Mouse (Mus musculus) regulatory T cell (primary cell): ENCODE results near the gene Jmjd8.
"Not testable (repeated sequence)": the region's sequence is repeated elsewhere in the genome, so short reads cannot be mapped to it uniquely, and the experiment has no call there.

ENCODE experiments used
- in situ Hi-C: fragments of 300-600 bp; cut with MboI, MseI; formaldehyde crosslinking; loops from one replicate; pipeline ENCODE4 v1.15.1; 2025; ENCODE audit warnings: high pct_unique_total_duplicates

Jmjd8 gene

GRCm38 (mm10) chr17:25860229-25860628 lies 31.6 kb downstream of the Jmjd8 start:
- in situ Hi-C loops, result no loop called here

DNA sequence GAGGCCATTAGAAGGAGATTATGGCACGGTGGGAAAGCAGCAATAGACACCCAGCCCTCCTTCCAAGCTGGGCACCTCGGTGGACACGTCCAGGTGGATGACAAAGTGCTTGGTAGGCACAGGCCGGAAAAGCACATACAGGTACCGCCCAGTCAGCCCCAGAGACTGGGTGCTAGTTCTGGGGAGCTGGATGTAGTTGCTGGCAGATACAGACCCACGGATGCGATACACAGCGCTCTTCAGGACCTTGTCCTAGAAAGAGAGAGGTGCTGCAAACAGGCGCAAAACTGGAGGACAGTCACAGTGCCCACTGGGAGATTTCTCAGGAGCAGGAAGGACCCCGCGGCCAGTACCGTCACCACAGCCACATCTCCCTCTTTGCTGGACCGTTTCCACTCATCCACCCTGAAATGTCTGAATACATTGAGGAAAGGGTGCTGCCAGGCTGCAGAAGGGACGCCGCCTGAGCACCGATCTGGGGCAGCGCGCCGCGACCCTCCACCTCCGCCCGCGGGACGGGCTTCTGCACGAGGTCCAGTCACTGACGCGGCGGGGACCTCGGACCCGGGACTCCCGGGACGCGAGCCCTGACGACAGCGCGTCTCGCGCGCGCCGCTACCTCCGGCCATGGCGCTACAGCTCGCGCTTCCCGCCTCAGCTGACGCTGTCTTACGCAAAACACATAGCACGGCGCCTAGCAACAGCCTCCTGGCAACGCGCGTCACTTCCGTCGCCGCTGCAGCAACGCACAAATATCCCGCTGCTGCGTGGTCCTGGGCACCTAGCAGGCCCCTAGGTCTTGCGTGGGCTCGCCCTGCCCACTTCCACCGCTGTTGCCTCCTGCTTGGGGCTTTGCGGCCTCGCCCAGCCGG lies 32.4 kb downstream of the Jmjd8 start, which contains the start of gene Wdr90:
TSS of gene Wdr90 (minus strand) at position 670 of the 872 bp plus-strand sequence.
- in situ Hi-C loops, result no loop called here

DNA sequence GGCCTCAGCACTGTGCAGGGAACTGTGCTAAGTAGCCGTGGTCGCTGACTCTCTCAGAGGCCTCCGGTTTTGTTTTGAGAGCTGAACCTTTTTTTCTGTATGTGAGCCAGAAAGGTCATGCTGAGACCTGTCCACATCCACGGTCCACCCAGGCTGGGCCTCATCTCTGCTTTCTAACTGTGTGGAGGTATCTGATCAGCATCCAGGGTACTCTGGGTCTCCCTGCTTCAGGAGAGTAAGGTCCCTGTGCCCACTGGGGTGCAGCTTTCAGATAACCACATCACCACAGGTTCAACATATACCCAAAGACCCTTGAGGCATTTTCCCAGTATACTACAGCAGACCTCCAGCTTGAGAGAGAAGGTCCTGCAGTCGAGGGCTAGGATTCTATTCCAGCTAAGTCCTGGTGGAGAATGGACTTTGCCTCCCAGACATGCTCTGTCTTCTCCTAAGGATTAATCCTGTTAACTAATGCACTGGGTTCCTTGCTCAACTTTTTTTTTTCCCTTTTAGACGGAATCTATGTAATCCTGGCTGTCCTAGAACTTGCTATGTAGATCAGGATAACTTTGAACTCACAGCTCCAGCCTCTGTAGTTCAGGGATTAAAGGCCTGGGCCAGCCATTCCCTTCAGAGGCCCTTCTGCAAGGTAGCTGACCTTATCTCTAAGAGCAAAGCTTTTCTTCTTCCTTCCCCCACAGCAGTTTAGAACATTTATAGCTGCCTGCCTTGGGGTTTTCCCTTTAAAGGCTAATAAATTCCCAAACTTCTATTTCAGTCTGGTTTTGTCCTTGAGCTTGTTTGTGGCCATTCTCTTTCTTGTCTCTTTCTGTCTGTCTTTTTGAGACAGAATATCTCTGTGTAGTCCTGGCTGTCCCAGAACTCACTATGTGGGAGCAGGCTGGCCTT lies 33.3 kb downstream of the Jmjd8 start:
- in situ Hi-C loops, result no loop called here

- in situ Hi-C loops, result no loop called here
Measured at GRCm38 (mm10) chr17:25863681-25864080, 35.0 kb downstream of the Jmjd8 start.

GRCm38 (mm10) chr17:25864311-25864710 lies 35.6 kb downstream of the Jmjd8 start:
- in situ Hi-C loops, result no loop called here

GRCm38 (mm10) chr17:25865288-25865687 lies 36.6 kb downstream of the Jmjd8 start:
- in situ Hi-C loops, result no loop called here

GRCm38 (mm10) chr17:25866172-25866571 lies 37.5 kb downstream of the Jmjd8 start:
- in situ Hi-C loops, result no loop called here

GRCm38 (mm10) chr17:25867509-25867835 lies 38.8 kb downstream of the Jmjd8 start:
- in situ Hi-C loops, result no loop called here

- in situ Hi-C loops, result no loop called here
Measured at GRCm38 (mm10) chr17:25867836-25868600, 39.4 kb downstream of the Jmjd8 start.

GRCm38 (mm10) chr17:25868601-25869191 lies 40.0 kb downstream of the Jmjd8 start, which contains the start of gene Mcrip2:
Gene Mcrip2 (minus strand): TSS chr17:25868764.
- in situ Hi-C loops, result no loop called here

GRCm38 (mm10) chr17:25869498-25869897 lies 40.8 kb downstream of the Jmjd8 start:
- in situ Hi-C loops, result no loop called here

DNA sequence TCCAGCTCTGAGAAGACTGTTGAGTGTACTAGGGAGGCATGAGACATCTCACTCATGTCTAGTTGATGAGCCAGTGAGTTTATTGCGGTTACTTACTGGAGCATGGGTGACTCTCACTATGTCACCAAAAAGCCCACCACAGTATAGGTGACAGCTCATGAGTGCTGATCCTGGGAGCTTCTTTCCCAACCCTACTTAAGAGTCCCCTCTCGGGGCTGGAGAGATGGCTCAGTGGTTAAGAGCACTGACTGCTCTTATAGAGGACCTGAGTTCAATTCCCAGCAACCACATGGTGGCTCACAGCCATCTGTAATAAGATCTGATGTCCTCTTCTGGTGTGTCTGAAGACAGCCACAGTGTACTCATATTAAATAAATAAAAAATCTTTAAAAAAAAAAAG lies 41.3 kb downstream of the Jmjd8 start:
- in situ Hi-C loops, result no loop called here

DNA sequence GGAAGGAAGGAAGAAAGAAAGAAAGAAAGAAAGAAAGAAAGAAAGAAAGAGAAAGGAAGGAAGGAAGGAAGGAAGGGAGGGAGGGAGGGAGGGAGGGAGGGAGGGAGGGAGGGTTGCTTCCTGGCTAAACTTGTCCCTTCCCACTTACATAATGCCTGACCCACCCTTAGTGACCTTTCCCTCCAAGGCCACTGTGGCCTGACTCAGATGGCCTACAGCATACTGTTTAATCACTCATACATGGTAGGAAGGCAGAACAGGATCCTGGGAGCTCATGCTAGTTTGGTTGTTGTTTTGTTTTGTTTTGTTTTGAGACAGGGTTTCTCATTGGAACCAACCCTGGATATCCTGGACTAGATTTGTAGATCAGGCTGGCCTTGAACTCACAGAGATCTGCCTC lies 42.9 kb downstream of the Jmjd8 start:
- in situ Hi-C loops, result not testable (repeated sequence)

DNA sequence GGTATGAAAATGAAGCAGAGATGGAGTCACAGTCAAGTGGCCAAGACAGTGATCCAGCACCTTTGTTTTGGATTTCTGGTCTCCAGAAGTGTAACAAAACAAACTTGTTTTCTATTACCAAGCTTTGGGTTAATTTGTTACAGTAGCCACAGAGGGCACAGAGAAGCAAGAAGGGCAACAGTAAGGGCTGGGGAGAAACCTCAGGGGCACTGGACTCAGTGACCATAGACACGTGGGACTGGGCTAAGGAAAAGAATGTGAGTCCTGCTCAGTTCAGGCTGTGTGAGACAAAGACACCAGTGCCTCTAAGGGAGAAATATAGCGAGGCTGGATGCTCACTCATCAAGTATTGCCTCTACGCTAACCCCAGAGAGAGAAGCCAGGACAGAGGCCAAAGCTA lies 44.0 kb downstream of the Jmjd8 start:
- in situ Hi-C loops, result no loop called here

GRCm38 (mm10) chr17:25873405-25874147 lies 44.9 kb downstream of the Jmjd8 start:
- in situ Hi-C loops, result no loop called here

- in situ Hi-C loops, result no loop called here
Measured at GRCm38 (mm10) chr17:25874148-25874720, 45.6 kb downstream of the Jmjd8 start.

DNA sequence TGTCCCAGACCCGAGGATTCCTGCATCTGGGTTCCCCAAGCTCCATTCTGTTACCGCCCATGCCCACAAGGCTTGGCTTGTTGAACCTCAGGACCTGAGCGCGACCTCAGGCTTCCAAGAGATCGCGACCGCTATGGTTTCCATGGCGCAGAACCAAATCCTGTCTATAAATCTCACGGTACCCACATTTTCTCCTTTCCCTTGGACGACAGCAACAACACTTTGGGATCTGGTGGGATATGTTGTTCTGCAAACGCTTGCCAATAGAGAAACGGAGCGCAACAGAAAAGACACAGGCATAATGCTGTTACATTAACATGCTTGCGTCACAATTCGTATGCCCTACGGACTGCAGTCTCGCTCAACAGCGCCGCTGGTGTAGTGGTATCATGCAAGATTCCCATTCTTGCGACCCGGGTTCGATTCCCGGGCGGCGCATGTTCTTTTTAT lies 46.1 kb downstream of the Jmjd8 start, which contains the start of gene Mettl26:
TSS of gene Mettl26 (plus strand) at position 354 of the 450 bp plus-strand sequence.
- in situ Hi-C loops, result no loop called here

DNA sequence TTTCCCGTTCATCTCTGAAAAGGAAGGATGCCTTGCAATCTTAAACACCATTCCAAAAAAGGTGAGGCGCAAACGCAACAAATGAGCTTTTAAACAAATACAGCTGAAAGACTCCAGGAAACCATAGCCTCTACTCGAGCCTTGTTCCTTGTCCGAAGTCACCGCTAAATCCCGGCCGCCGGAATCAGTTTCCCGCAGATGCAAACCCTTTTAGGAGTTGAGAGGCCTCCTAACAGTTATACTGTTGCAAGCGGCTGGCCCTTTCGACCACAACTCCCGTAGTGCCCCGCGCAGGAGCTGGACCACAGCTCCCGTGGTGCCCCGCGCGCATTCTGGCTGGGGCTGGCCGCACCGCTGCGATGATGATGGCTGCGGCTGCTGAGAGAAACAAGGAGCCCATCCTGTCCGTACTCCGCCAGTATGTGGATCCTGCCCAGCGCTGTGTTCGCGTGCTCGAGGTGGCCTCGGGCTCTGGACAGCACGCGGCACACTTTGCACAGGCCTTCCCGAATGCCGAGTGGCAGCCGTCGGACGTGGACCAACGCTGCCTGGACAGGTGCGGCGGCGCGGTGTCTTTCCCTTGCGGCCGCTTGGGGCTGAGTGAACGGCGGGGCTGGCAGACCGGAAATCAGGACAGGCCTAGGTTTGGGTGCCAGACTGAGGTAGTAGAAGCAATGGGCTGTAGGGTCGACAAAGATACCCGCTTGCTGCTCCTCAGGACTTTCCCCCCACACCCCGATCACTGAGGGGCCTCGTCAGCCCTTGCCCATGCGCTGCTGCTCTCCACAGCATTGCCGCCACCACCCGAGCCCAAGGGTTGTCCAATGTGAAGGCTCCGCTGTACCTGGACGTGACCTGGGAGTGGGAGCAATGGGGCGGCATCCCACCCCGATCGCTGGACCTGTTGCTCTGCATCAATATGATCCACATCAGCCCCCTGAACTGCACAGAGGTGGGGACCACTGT lies 46.8 kb downstream of the Jmjd8 start:
- in situ Hi-C loops, result no loop called here
